Mouse (Mus musculus): ENCODE results near the gene Amd1.

Amd1 gene

GRCm38 (mm10) chr10:40256716-40257115 is 45.3 kb downstream of the Amd1 start:
- DNase-seq (ENCODE audit: low spot score in 2 of 2), result peak; percentile 23 to 40

GRCm38 (mm10) chr10:40250969-40251368 is 51.0 kb downstream of the Amd1 start:
- DNase-seq (ENCODE audit: low spot score in 2 of 2), result no peak

- DNase-seq (ENCODE audit: low spot score in 2 of 2), result no peak
Measured at GRCm38 (mm10) chr10:40249625-40250024, 52.4 kb downstream of the Amd1 start.

- DNase-seq (ENCODE audit: low spot score in 2 of 2), result no peak
Measured at GRCm38 (mm10) chr10:40247166-40247716, 54.7 kb downstream of the Amd1 start.

GRCm38 (mm10) chr10:40246374-40247165 is 55.4 kb downstream of the Amd1 start, which contains the start of gene Rpf2:
Gene Rpf2, minus strand, starts transcription at chr10:40247036.
- DNase-seq (ENCODE audit: low spot score in 2 of 2), result peak; percentile 69 to 75

GRCm38 (mm10) chr10:40237826-40238225 is 64.2 kb downstream of the Amd1 start:
- no peak for DNase-seq (ENCODE audit: low spot score in 2 of 2)
